Comparison of ENCODE assay signal across 16 mouse cellular contexts in the genomic region with DNA sequence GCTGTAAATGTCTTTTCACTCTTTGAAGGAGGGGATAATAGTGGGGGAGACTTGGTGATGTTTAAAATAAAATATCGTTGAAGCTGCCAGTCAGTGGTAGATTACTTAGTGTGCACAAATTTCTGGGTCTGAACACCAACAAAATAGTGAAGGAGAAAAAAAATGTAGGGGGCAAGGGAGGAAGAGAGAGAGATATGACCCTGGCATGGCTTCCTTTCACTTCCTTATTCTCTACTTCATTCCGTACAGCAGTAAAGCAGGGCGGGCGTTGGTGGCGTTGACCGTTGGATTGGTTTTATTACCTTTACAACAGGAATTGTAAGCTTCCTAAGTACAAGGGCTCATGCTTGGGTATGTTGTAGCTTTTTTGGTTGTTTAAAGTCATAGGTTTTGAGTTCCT. TPM values are rescaled to one million over a fixed set of nuclear protein-coding genes. Genes with fewer than 3 reads are reported as not detected.
A peak's percentile ranks its signal among the peaks of the same experiment; 100 is the strongest.
DNase-seq lines count a peak whose midpoint lies in the region; ATAC-seq and TF ChIP-seq lines count a peak whose summit lies in the region.
"Had no signal": no experiment of that assay in that cellular context is flagged by ENCODE, and none has a peak within 500 bp of the region (broad histone marks: within the 10 kb centered on the region; RNA-seq: fewer than 3 reads in every experiment).

No protein-coding gene starts in this region.

- peaks cover 54% of the 10 kb centered on the region for H3K79me2 ChIP-seq in myocyte (ENCODE audit: control insufficient read depth, insufficient read depth)

- no peak overlapping the region for H3ac ChIP-seq in myocyte (ENCODE audit: control insufficient read depth, insufficient read length)

- no peak overlapping the region for H3K27ac ChIP-seq in liver, embryonic 11.5 days (ENCODE audit: low read depth, low read length)
- H3K27ac ChIP-seq in bone marrow, adult 2 months (ENCODE audit: control insufficient read depth, insufficient read depth, low read depth, low read length, poor library complexity) = no peak overlapping the region
- no peak overlapping the region for H3K27ac ChIP-seq in intestine, embryonic 16.5 days (ENCODE audit: low read length)
- no peak overlapping the region for H3K27ac ChIP-seq in kidney, adult 2 months (ENCODE audit: insufficient read depth, low read depth, low read length)
- H3K27ac ChIP-seq: hindbrain, embryonic 15.5 days; kidney, embryonic 15.5 days; limb, embryonic 12.5 days had no signal

- no peak for ATAC-seq in liver, embryonic 11.5 days (replicated peaks; ENCODE audit: low FRiP score)
- ATAC-seq in intestine, embryonic 16.5 days = 0 out of 2 replicates have a peak, but pooled peaks have one; percentile 47
- ATAC-seq: forebrain, embryonic 16.5 days; Patski had no signal

- H3K4me2 ChIP-seq in liver, embryonic 11.5 days = peak overlapping the region; percentile 87
- H3K4me2 ChIP-seq in intestine, embryonic 16.5 days (ENCODE audit: low read depth, low read length) = peak overlapping the region; percentile 39
- H3K4me2 ChIP-seq in myocyte (ENCODE audit: low read depth) = peak overlapping the region; percentile 84
- H3K4me2 ChIP-seq: kidney, embryonic 15.5 days; limb, embryonic 12.5 days had no signal

- H3K9ac ChIP-seq in liver, embryonic 11.5 days (ENCODE audit: low read depth, low read length) = no peak overlapping the region
- H3K9ac ChIP-seq in intestine, embryonic 16.5 days (ENCODE audit: low read depth, low read length) = no peak overlapping the region
- H3K9ac ChIP-seq: hindbrain, embryonic 15.5 days; kidney, embryonic 15.5 days; limb, embryonic 12.5 days had no signal

- no peak for DNase-seq in liver, embryonic 11.5 days (ENCODE audit: low spot score)
- DNase-seq in liver = no peak
- DNase-seq in kidney, adult 2 months = no peak
- no peak for DNase-seq in urinary bladder, postnatal 25 days (ENCODE audit: low spot score)
- DNase-seq: cerebellum, adult 2 months; gastrocnemius, postnatal 10 days; lung, postnatal 10 days; midbrain, embryonic 14.5 days had no signal

- no peaks in the 10 kb centered on the region for H3K27me3 ChIP-seq in liver, embryonic 11.5 days (replicated peaks; ENCODE audit: control insufficient read depth, insufficient read depth, low read length)
- H3K27me3 ChIP-seq in intestine, embryonic 16.5 days (replicated peaks; ENCODE audit: control insufficient read depth, insufficient read depth, low read length) = no peaks in the 10 kb centered on the region
- no peaks in the 10 kb centered on the region for H3K27me3 ChIP-seq in myocyte (ENCODE audit: control insufficient read depth, insufficient read depth, insufficient read length)
- H3K27me3 ChIP-seq in kidney, adult 2 months (replicated peaks; ENCODE audit: control insufficient read depth, insufficient read depth, low read length) = no peaks in the 10 kb centered on the region
- H3K27me3 ChIP-seq: hindbrain, embryonic 15.5 days; kidney, embryonic 15.5 days; Patski had no signal

- TF ChIP-seq POLR2A in bone marrow, adult 2 months (IDR thresholded peaks at IDR 0.05; ENCODE audit: borderline replicate concordance, control insufficient read depth, low read depth, low read length) = no peak
- no peak for TF ChIP-seq POLR2A in myocyte (IDR thresholded peaks at IDR 0.05; ENCODE audit: insufficient read length, low read depth)
- TF ChIP-seq POLR2A in kidney, adult 2 months (IDR thresholded peaks at IDR 0.05; ENCODE audit: low read depth, low read length) = no peak

- H3K36me3 ChIP-seq in liver, embryonic 11.5 days (ENCODE audit: control insufficient read depth, insufficient read depth, low read length) = 0 out of 2 replicates have a peak, but pooled peaks cover under 1% of the 10 kb centered on the region
- H3K36me3 ChIP-seq in intestine, embryonic 16.5 days (ENCODE audit: control insufficient read depth, insufficient read depth, low read length) = no peaks in the 10 kb centered on the region
- no peaks in the 10 kb centered on the region for H3K36me3 ChIP-seq in myocyte (ENCODE audit: control insufficient read depth, insufficient read depth)
- H3K36me3 ChIP-seq in kidney, adult 2 months (ENCODE audit: control insufficient read depth, insufficient read depth, low read length) = no peaks in the 10 kb centered on the region
- H3K36me3 ChIP-seq: hindbrain, embryonic 15.5 days; kidney, embryonic 15.5 days had no signal

- 68% methylated on average over 6 of the region's 6 CpGs for WGBS in liver, embryonic 11.5 days
- 30% methylated on average over 6 of the region's 6 CpGs for WGBS in bone marrow, adult 2 months
- WGBS in intestine, embryonic 16.5 days = 54% methylated on average over 6 of the region's 6 CpGs
- WGBS in kidney, adult 2 months = 87% methylated on average over 6 of the region's 6 CpGs

- no peak for TF ChIP-seq CTCF in bone marrow, adult 2 months (IDR thresholded peaks at IDR 0.05; ENCODE audit: control insufficient read depth, insufficient read depth, low read length)
- TF ChIP-seq CTCF in kidney, adult 2 months (conservative IDR thresholded peaks at IDR 0.05; ENCODE audit: insufficient read depth, insufficient read length, low read depth, low read length) = no peak

- H3K9me3 ChIP-seq in liver, embryonic 11.5 days (ENCODE audit: control insufficient read depth, low read length) = no peaks in the 10 kb centered on the region
- no peaks in the 10 kb centered on the region for H3K9me3 ChIP-seq in intestine, embryonic 16.5 days (ENCODE audit: control insufficient read depth, low read length)
- H3K9me3 ChIP-seq: hindbrain, embryonic 15.5 days; kidney, embryonic 15.5 days; limb, embryonic 12.5 days had no signal

- 0 out of 2 replicates have a peak overlapping the region, but pooled peaks have one; percentile 4 for H3K4me3 ChIP-seq in liver, embryonic 11.5 days (ENCODE audit: low read depth, low read length)
- peak overlapping the region; percentile 47 for H3K4me3 ChIP-seq in bone marrow, adult 2 months (replicated peaks; ENCODE audit: control insufficient read depth, low read depth, low read length)
- peak overlapping the region; percentile 5 for H3K4me3 ChIP-seq in intestine, embryonic 16.5 days (ENCODE audit: low read length)
- peak overlapping the region; percentile 59 for H3K4me3 ChIP-seq in myocyte
- H3K4me3 ChIP-seq in kidney, adult 2 months (ENCODE audit: insufficient read depth, low read depth, low read length) = no peak overlapping the region
- H3K4me3 ChIP-seq: hindbrain, embryonic 15.5 days; kidney, embryonic 15.5 days; limb, embryonic 12.5 days had no signal

- H3K4me1 ChIP-seq in liver, embryonic 11.5 days (replicated peaks; ENCODE audit: control insufficient read depth, insufficient read depth, low read length) = peaks cover 11% of the 10 kb centered on the region
- H3K4me1 ChIP-seq in bone marrow, adult 2 months (ENCODE audit: control insufficient read depth, insufficient read depth, low read length) = peaks cover 9% of the 10 kb centered on the region
- H3K4me1 ChIP-seq in intestine, embryonic 16.5 days (ENCODE audit: control insufficient read depth, insufficient read depth, low read length) = peaks cover 16% of the 10 kb centered on the region
- H3K4me1 ChIP-seq in kidney, adult 2 months (ENCODE audit: control insufficient read depth, insufficient read depth, low read length) = peaks cover 5% of the 10 kb centered on the region; the same call in 1 of the 2 replicates

TF ChIP-seq in myocyte, 11 proteins besides CTCF, POLR2A, EP300 and RAD21:
- TF ChIP-seq MYOG (IDR thresholded peaks at IDR 0.05; ENCODE audit: control insufficient read depth in 1 of 3, insufficient read depth in 1 of 3, insufficient read length in 2 of 3, low read depth in 2 of 3) (no peak), TCF3 (IDR thresholded peaks at IDR 0.05; ENCODE audit: insufficient read length, low read depth) (no peak), USF1 (IDR thresholded peaks at IDR 0.05; ENCODE audit: low read depth) (no peak), REST (IDR thresholded peaks at IDR 0.05; ENCODE audit: insufficient read depth, insufficient read length) (no peak), MAX (IDR thresholded peaks at IDR 0.05; ENCODE audit: low read depth) (no peak), CEBPB (IDR thresholded peaks at IDR 0.05; ENCODE audit: insufficient read depth, poor library complexity, severe bottlenecking) (no peak), TCF12 (IDR thresholded peaks at IDR 0.05; ENCODE audit: insufficient read depth, poor library complexity, severe bottlenecking) (no peak)

RNA-seq across cellular contexts. Expression of a gene that starts 2.0 kb away (rescaled TPM):
- 0.22 TPM in 1 of 2 replicates, not detected in the other for polyA plus RNA-seq in liver, embryonic 11.5 days (2014; fragmentation: Nextera tagmentation; extraction: Ambion mirVana)
- polyA plus RNA-seq in bone marrow, adult 2 months (2011; ENCODE audit: insufficient read depth, insufficient read length, low replicate concordance, missing spikeins) = not detected in 2 replicates
- 0.50 and 0.60 TPM in 2 replicates for polyA plus RNA-seq in intestine, embryonic 16.5 days (2015; fragmentation: Nextera tagmentation; extraction: Ambion mirVana)
- polyA plus RNA-seq in myocyte (2012; fragmentation: generic; extraction: Trizol) = 1.2 TPM
- 0.14 TPM in 1 of 2 replicates, not detected in the other for polyA plus RNA-seq in kidney, adult 2 months (2012; rRNA removed)
- polyA plus RNA-seq: kidney, embryonic 15.5 days had no signal

RNA-seq across cellular contexts. Expression of a gene that starts 2.3 kb away (rescaled TPM):
- polyA plus RNA-seq in liver, embryonic 11.5 days (2014; fragmentation: Nextera tagmentation; extraction: Ambion mirVana) = 62.4 and 65.3 TPM in 2 replicates
- 41.8 and 98.1 TPM in 2 replicates for polyA plus RNA-seq in bone marrow, adult 2 months (2011; ENCODE audit: insufficient read depth, insufficient read length, low replicate concordance, missing spikeins)
- polyA plus RNA-seq in intestine, embryonic 16.5 days (2015; fragmentation: Nextera tagmentation; extraction: Ambion mirVana) = 179 and 228 TPM in 2 replicates
- 131 TPM for polyA plus RNA-seq in myocyte (2012; fragmentation: generic; extraction: Trizol)
- 76.1 and 77.7 TPM in 2 replicates for polyA plus RNA-seq in kidney, adult 2 months (2012; rRNA removed)

RNA-seq across cellular contexts. Expression of a gene that starts 36.1 kb away (rescaled TPM):
- 0.10 TPM in 1 of 2 replicates, not detected in the other for polyA plus RNA-seq in liver, embryonic 11.5 days (2014; fragmentation: Nextera tagmentation; extraction: Ambion mirVana)
- polyA plus RNA-seq in bone marrow, adult 2 months (2011; ENCODE audit: insufficient read depth, insufficient read length, low replicate concordance, missing spikeins) = not detected in 2 replicates
- 2.9 TPM in 2 replicates for polyA plus RNA-seq in intestine, embryonic 16.5 days (2015; fragmentation: Nextera tagmentation; extraction: Ambion mirVana)
- not detected for polyA plus RNA-seq in myocyte (2012; fragmentation: generic; extraction: Trizol)
- polyA plus RNA-seq in kidney, adult 2 months (2012; rRNA removed) = 0.18 and 0.30 TPM in 2 replicates
- polyA plus RNA-seq: Patski had no signal

RNA-seq across cellular contexts. Expression of a gene that starts 55.2 kb away (rescaled TPM):
- polyA plus RNA-seq in liver, embryonic 11.5 days (2014; fragmentation: Nextera tagmentation; extraction: Ambion mirVana) = 11.9 and 13.2 TPM in 2 replicates
- polyA plus RNA-seq in bone marrow, adult 2 months (2011; ENCODE audit: insufficient read depth, insufficient read length, low replicate concordance, missing spikeins) = 16.9 and 27.9 TPM in 2 replicates
- polyA plus RNA-seq in intestine, embryonic 16.5 days (2015; fragmentation: Nextera tagmentation; extraction: Ambion mirVana) = 7.2 and 7.7 TPM in 2 replicates
- 38.1 TPM for polyA plus RNA-seq in myocyte (2012; fragmentation: generic; extraction: Trizol)
- polyA plus RNA-seq in kidney, adult 2 months (2012; rRNA removed) = 14.3 and 16.9 TPM in 2 replicates
